Mouse (Mus musculus): ENCODE results near the gene Tssk1. TPM values are rescaled to one million over a fixed set of nuclear protein-coding genes. Genes with fewer than 3 reads are reported as not detected.

Tssk1 gene
- polyA plus RNA-seq, 1 experiment from 2014 or later = not detected

DNA sequence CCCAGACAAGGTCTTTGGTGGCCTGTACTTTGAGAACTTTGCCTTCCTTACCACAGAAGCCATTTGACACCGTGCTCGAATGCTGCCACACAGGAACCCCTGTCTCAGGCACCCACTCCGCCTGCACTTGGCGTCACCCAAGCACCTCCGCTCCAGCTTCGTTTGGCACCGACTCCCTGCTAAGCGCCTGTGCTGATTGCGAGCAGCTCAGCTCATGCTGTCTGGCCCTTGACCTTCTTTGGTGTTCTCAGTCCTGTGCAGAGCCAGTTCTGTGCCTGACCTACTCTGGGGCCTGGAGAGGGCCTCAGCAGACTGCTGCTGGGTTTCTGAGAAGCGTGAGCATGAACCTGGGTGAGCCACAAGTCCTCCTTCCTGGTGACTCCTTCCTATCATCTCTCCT is 42.8 kb downstream of the Tssk1 start:
- no peak overlapping the region for H3K4me3 ChIP-seq (ENCODE audit: low read length)
- H3K4me1 ChIP-seq (ENCODE audit: insufficient read depth, low read length) = no peaks in the 10 kb centered on the region
- no peak overlapping the region for H3K4me2 ChIP-seq (replicated peaks; ENCODE audit: low read depth, low read length)
- no peaks in the 10 kb centered on the region for H3K36me3 ChIP-seq (ENCODE audit: insufficient read depth, low read length)
- 0 out of 2 replicates have a peak, but pooled peaks cover 4% of the 10 kb centered on the region for H3K27me3 ChIP-seq (ENCODE audit: insufficient read depth, low read length)
- H3K9me3 ChIP-seq (ENCODE audit: low read length) = no peaks in the 10 kb centered on the region
- H3K27ac ChIP-seq (ENCODE audit: low read length) = no peak overlapping the region
- H3K9ac ChIP-seq (replicated peaks; ENCODE audit: low read length) = no peak overlapping the region
- no peak for ATAC-seq (ENCODE audit: low FRiP score, low TSS enrichment)
- WGBS = 73% methylated on average over 10 of the region's 10 CpGs

DNA sequence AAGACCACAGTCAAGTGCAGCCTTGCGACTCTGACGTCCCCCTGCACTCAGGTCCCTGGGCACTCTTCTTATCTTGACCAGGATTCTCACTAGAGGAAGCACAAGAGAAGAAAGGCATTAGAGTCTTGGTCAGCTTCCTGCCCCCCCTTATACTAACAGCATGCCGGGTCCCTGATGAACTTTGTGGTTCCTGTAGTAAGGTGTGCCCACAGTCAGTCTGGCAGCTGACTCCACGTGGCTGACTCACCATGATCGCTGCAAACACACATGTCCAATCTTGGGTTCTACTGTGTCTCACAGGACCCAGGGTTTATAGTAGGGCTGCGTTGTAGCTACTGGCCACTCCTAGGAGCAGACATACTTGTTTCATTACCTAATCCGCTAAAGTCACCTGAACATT is 44.2 kb downstream of the Tssk1 start:
- no peaks in the 10 kb centered on the region for H3K9me3 ChIP-seq (ENCODE audit: low read length)
- no peak overlapping the region for H3K9ac ChIP-seq (replicated peaks; ENCODE audit: low read length)
- 77% methylated on average over 7 of the region's 7 CpGs for WGBS
- no peak overlapping the region for H3K27ac ChIP-seq (ENCODE audit: low read length)
- H3K4me1 ChIP-seq (ENCODE audit: insufficient read depth, low read length) = no peaks in the 10 kb centered on the region
- no peak overlapping the region for H3K4me3 ChIP-seq (ENCODE audit: low read length)
- H3K27me3 ChIP-seq (ENCODE audit: insufficient read depth, low read length) = 0 out of 2 replicates have a peak, but pooled peaks cover 4% of the 10 kb centered on the region
- H3K36me3 ChIP-seq (ENCODE audit: insufficient read depth, low read length) = no peaks in the 10 kb centered on the region
- H3K4me2 ChIP-seq (replicated peaks; ENCODE audit: low read depth, low read length) = no peak overlapping the region
- ATAC-seq (ENCODE audit: low FRiP score, low TSS enrichment) = no peak

DNA sequence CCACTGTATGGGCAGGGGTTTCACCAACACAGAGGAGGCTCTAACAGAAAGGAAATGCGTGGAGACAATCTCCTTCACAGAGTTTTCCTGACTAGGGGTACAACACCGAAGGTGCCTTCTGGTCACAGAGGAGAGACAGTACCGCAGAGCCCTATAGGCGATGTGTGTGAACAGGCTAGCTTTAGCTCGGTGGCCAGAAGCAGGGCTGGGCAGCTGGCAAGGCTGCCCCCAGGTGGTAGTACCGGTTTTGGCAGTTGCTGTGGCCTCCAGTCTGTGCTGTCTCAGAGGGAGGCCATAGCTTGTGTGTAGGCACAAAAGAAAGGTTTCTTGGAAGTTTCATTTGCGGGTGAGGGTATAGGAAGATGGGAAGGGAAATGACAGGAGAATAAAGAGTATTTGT is 44.8 kb downstream of the Tssk1 start:
- H3K4me1 ChIP-seq (ENCODE audit: insufficient read depth, low read length) = no peaks in the 10 kb centered on the region
- H3K9ac ChIP-seq (replicated peaks; ENCODE audit: low read length) = no peak overlapping the region
- H3K27me3 ChIP-seq (ENCODE audit: insufficient read depth, low read length) = 0 out of 2 replicates have a peak, but pooled peaks cover 4% of the 10 kb centered on the region
- ATAC-seq (ENCODE audit: low FRiP score, low TSS enrichment) = peak; percentile 86
- 12% methylated on average over 7 of the region's 7 CpGs for WGBS
- H3K4me2 ChIP-seq (replicated peaks; ENCODE audit: low read depth, low read length) = no peak overlapping the region
- H3K9me3 ChIP-seq (ENCODE audit: low read length) = no peaks in the 10 kb centered on the region
- no peaks in the 10 kb centered on the region for H3K36me3 ChIP-seq (ENCODE audit: insufficient read depth, low read length)
- H3K27ac ChIP-seq (ENCODE audit: low read length) = no peak overlapping the region
- H3K4me3 ChIP-seq (ENCODE audit: low read length) = no peak overlapping the region

DNA sequence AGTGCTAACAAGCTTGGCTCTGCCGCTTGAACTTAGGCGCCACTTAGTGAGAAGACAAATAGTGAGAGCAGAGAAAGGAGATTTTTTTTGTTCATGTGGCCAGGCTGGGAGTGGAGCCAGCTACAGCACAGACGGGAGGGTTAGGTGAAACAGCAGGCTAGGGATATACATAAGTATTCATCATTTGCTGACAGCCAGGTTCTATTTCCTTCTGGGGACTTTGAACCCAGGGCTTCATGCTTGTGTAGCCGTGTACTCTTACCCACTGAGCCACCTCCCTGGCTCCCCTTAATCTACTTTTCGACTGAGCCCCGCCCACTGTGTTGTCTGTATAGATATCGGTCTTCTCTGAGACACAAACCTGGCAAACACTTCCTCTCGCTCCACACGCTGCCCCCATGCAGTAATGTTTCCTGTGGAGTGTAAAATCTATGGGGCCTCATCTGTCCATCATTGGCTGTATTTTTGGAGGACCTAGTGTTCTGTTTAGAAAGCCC is 45.3 kb downstream of the Tssk1 start:
- H3K4me2 ChIP-seq (replicated peaks; ENCODE audit: low read depth, low read length) = no peak overlapping the region
- WGBS = 57% methylated on average over 9 of the region's 9 CpGs
- H3K27ac ChIP-seq (ENCODE audit: low read length) = no peak overlapping the region
- no peaks in the 10 kb centered on the region for H3K9me3 ChIP-seq (ENCODE audit: low read length)
- 0 out of 2 replicates have a peak, but pooled peaks cover 4% of the 10 kb centered on the region for H3K27me3 ChIP-seq (ENCODE audit: insufficient read depth, low read length)
- H3K36me3 ChIP-seq (ENCODE audit: insufficient read depth, low read length) = no peaks in the 10 kb centered on the region
- H3K4me3 ChIP-seq (ENCODE audit: low read length) = no peak overlapping the region
- no peak for ATAC-seq (ENCODE audit: low FRiP score, low TSS enrichment)
- no peak overlapping the region for H3K9ac ChIP-seq (replicated peaks; ENCODE audit: low read length)
- H3K4me1 ChIP-seq (ENCODE audit: insufficient read depth, low read length) = no peaks in the 10 kb centered on the region

DNA sequence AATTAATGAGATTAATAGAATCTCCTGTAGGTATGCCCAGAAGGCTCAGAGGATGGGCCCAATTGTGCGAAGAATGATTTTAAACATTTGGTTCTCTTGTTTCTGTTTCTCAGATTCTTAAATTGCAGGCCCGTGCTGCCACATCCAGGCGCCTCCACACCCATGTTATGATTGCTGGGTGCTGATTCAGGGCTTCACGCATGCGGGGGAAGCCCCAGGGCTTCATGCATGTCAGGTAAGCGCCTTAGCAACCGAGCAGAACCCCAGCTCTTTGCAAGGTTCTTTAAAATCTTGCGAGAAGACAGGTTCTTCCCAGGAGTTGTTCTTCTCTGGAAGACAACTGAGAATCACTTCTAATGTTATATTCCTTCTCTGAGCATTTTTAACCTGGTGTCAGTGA is 49.4 kb downstream of the Tssk1 start:
- WGBS = 60% methylated on average over 8 of the region's 8 CpGs
- Histone ChIP-seq H3K27me3 (ENCODE audit: insufficient read depth, low read length) (no peaks in the 10 kb centered on the region), H3K27ac (ENCODE audit: low read length) (no peak overlapping the region), H3K4me2 (replicated peaks; ENCODE audit: low read depth, low read length) (no peak overlapping the region), H3K4me3 (ENCODE audit: low read length) (no peak overlapping the region), H3K4me1 (ENCODE audit: insufficient read depth, low read length) (no peaks in the 10 kb centered on the region), H3K9me3 (ENCODE audit: low read length) (no peaks in the 10 kb centered on the region), H3K9ac (replicated peaks; ENCODE audit: low read length) (no peak overlapping the region), H3K36me3 (ENCODE audit: insufficient read depth, low read length) (no peaks in the 10 kb centered on the region)
- no peak for ATAC-seq (ENCODE audit: low FRiP score, low TSS enrichment)

DNA sequence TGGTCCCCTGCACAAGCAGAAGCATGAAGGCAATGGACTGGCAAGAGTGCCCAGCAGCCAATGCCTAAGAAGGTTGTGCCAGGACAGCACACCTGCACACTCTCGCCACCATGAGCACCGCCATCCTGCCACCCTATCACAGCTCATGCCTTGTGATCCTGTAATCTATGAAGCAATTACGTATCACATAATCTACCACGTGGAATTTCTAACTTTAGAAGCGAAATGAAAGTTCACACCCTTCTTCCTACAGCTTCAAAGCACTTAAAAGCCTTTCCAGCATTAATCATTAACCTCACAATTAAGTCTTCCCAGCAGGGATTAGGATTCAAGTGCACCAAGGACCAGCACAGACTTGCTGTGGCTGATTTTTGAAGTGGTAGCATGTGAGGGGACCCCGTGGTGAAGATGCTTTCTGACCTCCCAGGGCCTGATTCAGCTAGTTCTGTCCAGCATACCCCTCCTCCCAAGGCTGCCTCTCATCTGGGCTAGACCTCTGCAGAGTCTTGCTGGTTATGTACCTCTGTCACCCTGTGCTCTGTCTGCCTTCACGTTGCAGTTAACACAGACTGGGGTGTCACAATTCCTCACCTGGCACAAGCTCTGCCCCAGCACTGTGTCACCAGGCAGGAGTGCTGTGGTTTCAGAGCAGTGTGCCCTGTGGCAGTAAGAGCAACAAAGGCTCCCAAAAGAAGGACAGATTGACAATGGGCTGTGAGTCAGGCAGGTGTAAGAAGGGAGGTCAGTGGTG is 51.2 kb downstream of the Tssk1 start:
- Histone ChIP-seq H3K9ac (replicated peaks; ENCODE audit: low read length) (no peak overlapping the region), H3K9me3 (ENCODE audit: low read length) (no peaks in the 10 kb centered on the region), H3K4me3 (ENCODE audit: low read length) (no peak overlapping the region), H3K36me3 (ENCODE audit: insufficient read depth, low read length) (no peaks in the 10 kb centered on the region), H3K4me1 (ENCODE audit: insufficient read depth, low read length) (no peaks in the 10 kb centered on the region), H3K27ac (ENCODE audit: low read length) (peak overlapping the region; percentile 79), H3K4me2 (replicated peaks; ENCODE audit: low read depth, low read length) (peak overlapping the region; percentile 26), H3K27me3 (ENCODE audit: insufficient read depth, low read length) (no peaks in the 10 kb centered on the region)
- WGBS = 43% methylated on average over 7 of the region's 7 CpGs
- ATAC-seq (ENCODE audit: low FRiP score, low TSS enrichment) = peak; percentile 86

Other genes starting within 250 kb of the Tssk1 start
- 6.0 and 7.7 TPM in 2 replicates for gene Ccdc74a, start 247.8 kb upstream of the Tssk1 start, polyA plus RNA-seq (2015; fragmentation: Nextera tagmentation; extraction: Ambion mirVana)
- 44.1 and 56.1 TPM in 2 replicates for gene Med15, start 161.3 kb upstream of the Tssk1 start, polyA plus RNA-seq (2015; fragmentation: Nextera tagmentation; extraction: Ambion mirVana)
- gene Klhl22, start 134.6 kb upstream of the Tssk1 start, polyA plus RNA-seq (2015; fragmentation: Nextera tagmentation; extraction: Ambion mirVana) = 69.8 and 72.0 TPM in 2 replicates
- 8.1 and 8.9 TPM in 2 replicates for gene Scarf2, start 96.9 kb upstream of the Tssk1 start, polyA plus RNA-seq (2015; fragmentation: Nextera tagmentation; extraction: Ambion mirVana)
- 0.09 TPM in 1 of 2 replicates, not detected in the other for gene B830017H08Rik, start 61.1 kb upstream of the Tssk1 start, polyA plus RNA-seq (2015; fragmentation: Nextera tagmentation; extraction: Ambion mirVana)
- gene Car15, start 55.9 kb upstream of the Tssk1 start, polyA plus RNA-seq (2015; fragmentation: Nextera tagmentation; extraction: Ambion mirVana) = 35.7 and 48.6 TPM in 2 replicates
- gene Gm20518, start 2.6 kb upstream of the Tssk1 start, polyA plus RNA-seq (2015; fragmentation: Nextera tagmentation; extraction: Ambion mirVana) = 2.6 TPM in 2 replicates
- gene Dgcr2, start 4.3 kb downstream of the Tssk1 start, polyA plus RNA-seq (2015; fragmentation: Nextera tagmentation; extraction: Ambion mirVana) = 103 and 107 TPM in 2 replicates
- not detected in 2 replicates for gene Tssk2, start 4.4 kb downstream of the Tssk1 start, polyA plus RNA-seq (2015; fragmentation: Nextera tagmentation; extraction: Ambion mirVana)
- gene Ess2, start 17.1 kb downstream of the Tssk1 start, polyA plus RNA-seq (2015; fragmentation: Nextera tagmentation; extraction: Ambion mirVana) = 40.7 and 44.8 TPM in 2 replicates
- gene Gsc2, start 20.8 kb downstream of the Tssk1 start, polyA plus RNA-seq (2015; fragmentation: Nextera tagmentation; extraction: Ambion mirVana) = not detected in 2 replicates
- 102 and 107 TPM in 2 replicates for gene Slc25a1, start 34.0 kb downstream of the Tssk1 start, polyA plus RNA-seq (2015; fragmentation: Nextera tagmentation; extraction: Ambion mirVana)
- gene Vpreb2, start 86.2 kb downstream of the Tssk1 start, polyA plus RNA-seq (2015; fragmentation: Nextera tagmentation; extraction: Ambion mirVana) = not detected in 2 replicates
- gene Dgcr6, start 158.6 kb downstream of the Tssk1 start, polyA plus RNA-seq (2015; fragmentation: Nextera tagmentation; extraction: Ambion mirVana) = 103 and 104 TPM in 2 replicates
- gene Prodh, start 196.0 kb downstream of the Tssk1 start, polyA plus RNA-seq (2015; fragmentation: Nextera tagmentation; extraction: Ambion mirVana) = 22.3 and 23.0 TPM in 2 replicates
- gene Rtn4r, start 233.4 kb downstream of the Tssk1 start, polyA plus RNA-seq (2015; fragmentation: Nextera tagmentation; extraction: Ambion mirVana) = 1.0 and 3.4 TPM in 2 replicates

Data from kidney, embryonic 16.5 days (tissue).